Mouse (Mus musculus): ENCODE results near the gene Cacna1s. TPM values are rescaled to one million over a fixed set of nuclear protein-coding genes. Genes with fewer than 3 reads are reported as not detected.

Gene Cacna1s
- polyA plus RNA-seq, 1 experiment = 0.70 TPM

DNA sequence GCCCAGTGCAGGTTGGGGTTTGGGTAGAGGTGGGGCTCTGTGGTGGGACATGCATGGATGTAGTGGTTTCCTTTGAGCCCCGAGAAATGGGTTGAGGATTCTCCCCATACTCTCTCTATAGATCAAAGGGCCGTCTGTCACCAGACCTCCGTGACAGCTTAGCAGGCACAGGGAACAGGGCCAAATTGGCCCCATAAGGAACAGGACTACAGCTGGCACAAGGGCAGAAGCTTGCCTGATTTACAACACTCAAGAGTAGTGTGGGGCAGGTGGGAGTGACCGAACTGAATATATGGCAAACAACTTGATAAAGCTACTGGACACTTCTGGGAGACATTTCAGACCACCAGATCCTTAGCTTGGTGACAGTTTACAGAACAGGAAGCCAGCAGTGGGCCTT lies 52.2 kb downstream of the Cacna1s start:
- H3K4me1 ChIP-seq (ENCODE audit: control insufficient read depth, insufficient read depth, low read length) = no peaks in the 10 kb centered on the region
- H3K4me3 ChIP-seq (replicated peaks; ENCODE audit: control insufficient read depth, low read depth, low read length) = no peak overlapping the region
- no peak overlapping the region for H3K27ac ChIP-seq (ENCODE audit: control insufficient read depth, insufficient read depth, low read depth, low read length, poor library complexity)
- 42% methylated on average over 4 of the region's 4 CpGs for WGBS
- TF ChIP-seq POLR2A (IDR thresholded peaks at IDR 0.05; ENCODE audit: borderline replicate concordance, control insufficient read depth, low read depth, low read length) (no peak), CTCF (IDR thresholded peaks at IDR 0.05; ENCODE audit: control insufficient read depth, insufficient read depth, low read length) (no peak)

DNA sequence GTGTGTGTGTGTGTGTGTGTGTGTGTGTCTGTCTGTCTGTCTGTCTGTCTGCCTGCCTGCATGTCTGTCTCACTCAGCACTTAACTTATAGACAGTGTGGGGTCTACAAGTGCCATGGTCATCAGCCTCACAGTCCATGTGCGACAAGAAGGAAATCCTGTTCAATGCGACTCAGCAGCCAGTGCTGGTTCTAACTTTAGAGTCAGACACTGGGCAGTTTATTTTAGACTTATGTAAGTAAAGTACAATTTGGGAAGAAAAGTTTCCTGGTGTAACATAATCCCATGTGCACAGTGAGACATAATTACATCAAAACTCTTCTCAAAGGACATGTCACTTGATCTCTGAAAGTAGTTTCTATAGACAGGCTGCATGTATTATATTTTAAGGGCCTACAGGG lies 56.9 kb downstream of the Cacna1s start:
- TF ChIP-seq CTCF (IDR thresholded peaks at IDR 0.05; ENCODE audit: control insufficient read depth, insufficient read depth, low read length) = no peak
- TF ChIP-seq POLR2A (IDR thresholded peaks at IDR 0.05; ENCODE audit: borderline replicate concordance, control insufficient read depth, low read depth, low read length) = no peak
- WGBS = 29% methylated on average over 2 of the region's 2 CpGs
- Histone ChIP-seq H3K4me1 (ENCODE audit: control insufficient read depth, insufficient read depth, low read length) (no peaks in the 10 kb centered on the region), H3K27ac (ENCODE audit: control insufficient read depth, insufficient read depth, low read depth, low read length, poor library complexity) (no peak overlapping the region), H3K4me3 (replicated peaks; ENCODE audit: control insufficient read depth, low read depth, low read length) (no peak overlapping the region)

DNA sequence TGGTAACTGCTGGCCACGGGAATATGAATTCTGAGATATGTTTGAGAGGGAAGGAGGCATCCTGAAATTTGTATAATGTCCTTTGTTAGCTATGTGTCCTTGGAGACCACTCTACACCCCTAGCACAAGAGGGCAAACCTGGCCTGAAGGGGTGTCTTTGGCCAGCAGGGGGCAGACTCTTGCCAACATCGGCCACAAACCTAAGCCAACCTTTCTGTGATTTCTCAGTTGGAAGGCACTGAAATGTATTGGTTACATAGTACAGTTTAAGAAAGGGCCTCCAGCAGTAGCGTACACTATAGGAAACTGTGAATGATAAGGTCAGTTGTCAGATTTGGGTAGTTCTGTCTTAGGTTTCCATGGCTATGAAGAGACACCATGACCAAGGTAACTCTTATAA lies 63.6 kb downstream of the Cacna1s start:
- H3K27ac ChIP-seq (ENCODE audit: control insufficient read depth, insufficient read depth, low read depth, low read length, poor library complexity) = no peak overlapping the region
- WGBS = 12% methylated on average over 3 of the region's 3 CpGs
- peaks cover 14% of the 10 kb centered on the region for H3K4me1 ChIP-seq (ENCODE audit: control insufficient read depth, insufficient read depth, low read length)
- no peak for TF ChIP-seq POLR2A (IDR thresholded peaks at IDR 0.05; ENCODE audit: borderline replicate concordance, control insufficient read depth, low read depth, low read length)
- TF ChIP-seq CTCF (IDR thresholded peaks at IDR 0.05; ENCODE audit: control insufficient read depth, insufficient read depth, low read length) = peak; percentile 91
- H3K4me3 ChIP-seq (replicated peaks; ENCODE audit: control insufficient read depth, low read depth, low read length) = no peak overlapping the region

DNA sequence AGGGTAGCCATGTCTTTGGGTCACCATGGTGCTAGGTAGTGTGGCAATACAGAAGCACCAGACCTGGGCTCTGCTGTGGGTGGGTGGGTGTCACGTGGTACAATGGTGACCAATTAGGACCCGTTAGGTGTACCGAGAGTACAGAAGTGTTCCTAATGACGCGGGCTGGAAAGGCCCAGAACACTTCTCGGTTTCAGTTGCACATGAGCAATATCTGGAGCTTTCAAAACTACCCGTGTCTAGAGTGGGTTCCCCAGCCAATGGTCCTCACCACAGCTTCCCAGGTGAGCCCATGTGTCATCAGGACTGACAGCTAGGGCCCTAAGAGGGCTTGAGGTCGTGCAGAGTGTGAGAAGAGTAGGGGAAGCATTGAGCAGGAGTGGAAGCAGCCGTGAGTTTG lies 64.5 kb downstream of the Cacna1s start:
- TF ChIP-seq CTCF (IDR thresholded peaks at IDR 0.05; ENCODE audit: control insufficient read depth, insufficient read depth, low read length) = no peak
- TF ChIP-seq POLR2A (IDR thresholded peaks at IDR 0.05; ENCODE audit: borderline replicate concordance, control insufficient read depth, low read depth, low read length) = no peak
- H3K4me1 ChIP-seq (ENCODE audit: control insufficient read depth, insufficient read depth, low read length) = peaks cover 14% of the 10 kb centered on the region
- 80% methylated on average over 9 of the region's 9 CpGs for WGBS
- H3K4me3 ChIP-seq (replicated peaks; ENCODE audit: control insufficient read depth, low read depth, low read length) = no peak overlapping the region
- H3K27ac ChIP-seq (ENCODE audit: control insufficient read depth, insufficient read depth, low read depth, low read length, poor library complexity) = no peak overlapping the region

DNA sequence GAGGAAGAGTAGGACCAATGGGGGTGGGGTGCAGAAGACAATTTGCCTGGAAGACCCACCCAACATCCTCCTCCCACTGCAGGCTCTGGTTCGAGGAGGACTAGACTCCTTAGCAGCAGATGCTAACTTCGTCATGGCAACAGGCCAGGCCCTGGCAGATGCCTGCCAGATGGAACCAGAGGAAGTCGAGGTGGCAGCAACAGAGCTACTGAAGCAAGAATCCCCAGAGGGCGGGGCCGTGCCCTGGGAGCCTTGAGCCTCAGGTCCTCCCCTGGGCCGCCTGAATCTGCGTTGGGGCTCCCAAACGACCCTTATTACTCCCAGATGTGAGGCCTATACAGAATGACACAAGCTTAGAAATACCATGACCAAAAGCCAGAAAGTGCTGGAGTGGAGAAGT lies 66.3 kb downstream of the Cacna1s start:
- TF ChIP-seq POLR2A (IDR thresholded peaks at IDR 0.05; ENCODE audit: borderline replicate concordance, control insufficient read depth, low read depth, low read length) = no peak
- no peak for TF ChIP-seq CTCF (IDR thresholded peaks at IDR 0.05; ENCODE audit: control insufficient read depth, insufficient read depth, low read length)
- Histone ChIP-seq H3K4me3 (replicated peaks; ENCODE audit: control insufficient read depth, low read depth, low read length) (no peak overlapping the region), H3K4me1 (ENCODE audit: control insufficient read depth, insufficient read depth, low read length) (peaks cover 14% of the 10 kb centered on the region), H3K27ac (ENCODE audit: control insufficient read depth, insufficient read depth, low read depth, low read length, poor library complexity) (peak overlapping the region; percentile 46)
- 5% methylated on average over 8 of the region's 8 CpGs for WGBS

DNA sequence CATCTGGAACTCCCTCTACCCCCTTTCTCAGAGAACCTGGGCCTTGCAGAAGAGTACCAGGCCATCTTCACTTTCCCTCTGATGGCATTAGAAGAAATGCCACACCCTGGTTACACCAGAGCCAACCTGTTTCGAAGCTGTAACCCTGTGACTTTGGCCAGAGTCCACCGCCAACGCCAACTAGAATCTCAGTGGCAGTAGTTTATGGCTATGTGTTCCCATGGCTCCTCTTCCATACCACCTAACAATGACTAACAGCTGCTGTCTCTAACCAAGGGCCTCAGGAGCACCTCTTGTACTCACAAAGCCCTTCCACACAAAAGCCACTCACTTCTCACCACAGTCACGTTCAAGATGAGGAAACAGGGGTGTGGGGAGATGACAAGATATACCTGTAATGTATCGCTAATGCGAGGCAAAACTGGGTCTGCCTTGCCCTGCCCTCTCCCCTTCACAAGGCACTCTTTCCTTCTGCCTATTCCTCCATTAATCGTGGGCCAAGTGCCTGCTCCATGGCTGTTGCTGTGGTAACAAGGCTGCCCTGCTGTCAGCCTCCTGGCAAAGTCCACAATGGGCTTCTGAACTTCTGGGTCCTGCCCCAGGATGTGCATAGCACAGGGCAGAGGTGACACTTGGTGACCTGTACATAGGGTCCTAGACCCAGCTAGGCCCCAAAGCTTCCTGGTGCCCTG lies 67.2 kb downstream of the Cacna1s start:
- Histone ChIP-seq H3K4me3 (replicated peaks; ENCODE audit: control insufficient read depth, low read depth, low read length) (no peak overlapping the region), H3K27ac (ENCODE audit: control insufficient read depth, insufficient read depth, low read depth, low read length, poor library complexity) (peak overlapping the region; percentile 46; the same call in 1 of the 2 replicates), H3K4me1 (ENCODE audit: control insufficient read depth, insufficient read depth, low read length) (peaks cover 14% of the 10 kb centered on the region)
- TF ChIP-seq POLR2A (IDR thresholded peaks at IDR 0.05; ENCODE audit: borderline replicate concordance, control insufficient read depth, low read depth, low read length) (no peak), CTCF (IDR thresholded peaks at IDR 0.05; ENCODE audit: control insufficient read depth, insufficient read depth, low read length) (no peak)
- 54% methylated on average over 7 of the region's 7 CpGs for WGBS

DNA sequence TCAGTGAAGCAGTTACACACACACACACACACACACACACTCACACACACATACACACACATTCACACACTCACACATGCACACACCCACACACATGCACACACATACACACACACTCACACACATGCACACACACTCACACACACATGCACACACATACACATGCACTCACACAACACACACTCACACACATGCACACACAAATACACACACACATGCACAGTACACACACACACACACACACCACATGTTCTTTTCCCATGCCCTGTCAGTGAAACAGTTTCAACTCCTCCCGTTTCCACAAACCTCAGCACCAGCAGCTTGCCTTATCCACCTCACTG lies 67.7 kb downstream of the Cacna1s start:
- WGBS = 37% methylated on average over 1 of the region's 1 CpGs
- peaks cover 14% of the 10 kb centered on the region for H3K4me1 ChIP-seq (ENCODE audit: control insufficient read depth, insufficient read depth, low read length)
- no peak overlapping the region for H3K4me3 ChIP-seq (replicated peaks; ENCODE audit: control insufficient read depth, low read depth, low read length)
- TF ChIP-seq CTCF (IDR thresholded peaks at IDR 0.05; ENCODE audit: control insufficient read depth, insufficient read depth, low read length) (no peak), POLR2A (IDR thresholded peaks at IDR 0.05; ENCODE audit: borderline replicate concordance, control insufficient read depth, low read depth, low read length) (no peak)
- peak overlapping the region; percentile 46; the same call in 1 of the 2 replicates for H3K27ac ChIP-seq (ENCODE audit: control insufficient read depth, insufficient read depth, low read depth, low read length, poor library complexity)

DNA sequence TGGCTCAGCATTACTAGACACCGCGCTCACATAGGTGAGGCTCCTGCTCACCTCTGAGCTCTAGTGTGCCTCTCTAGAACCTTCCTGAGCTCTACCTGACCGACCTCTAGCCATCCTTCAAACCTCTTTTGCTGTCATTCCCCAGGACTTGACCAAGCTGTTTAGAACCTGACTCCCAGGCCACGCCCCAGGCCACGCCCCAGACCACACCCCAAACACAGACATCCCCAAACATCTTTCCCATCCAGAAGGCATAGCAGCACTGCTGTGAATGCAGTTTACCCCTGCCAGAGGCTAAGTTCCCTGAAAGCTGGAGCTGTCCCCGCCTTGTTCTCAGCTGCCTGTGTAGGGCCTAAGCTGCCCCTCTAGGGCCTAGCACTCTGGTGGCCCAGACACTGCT lies 68.2 kb downstream of the Cacna1s start:
- TF ChIP-seq POLR2A (IDR thresholded peaks at IDR 0.05; ENCODE audit: borderline replicate concordance, control insufficient read depth, low read depth, low read length) = no peak
- TF ChIP-seq CTCF (IDR thresholded peaks at IDR 0.05; ENCODE audit: control insufficient read depth, insufficient read depth, low read length) = no peak
- Histone ChIP-seq H3K4me1 (ENCODE audit: control insufficient read depth, insufficient read depth, low read length) (peaks cover 14% of the 10 kb centered on the region), H3K4me3 (replicated peaks; ENCODE audit: control insufficient read depth, low read depth, low read length) (no peak overlapping the region), H3K27ac (ENCODE audit: control insufficient read depth, insufficient read depth, low read depth, low read length, poor library complexity) (no peak overlapping the region)
- 67% methylated on average over 6 of the region's 6 CpGs for WGBS

DNA sequence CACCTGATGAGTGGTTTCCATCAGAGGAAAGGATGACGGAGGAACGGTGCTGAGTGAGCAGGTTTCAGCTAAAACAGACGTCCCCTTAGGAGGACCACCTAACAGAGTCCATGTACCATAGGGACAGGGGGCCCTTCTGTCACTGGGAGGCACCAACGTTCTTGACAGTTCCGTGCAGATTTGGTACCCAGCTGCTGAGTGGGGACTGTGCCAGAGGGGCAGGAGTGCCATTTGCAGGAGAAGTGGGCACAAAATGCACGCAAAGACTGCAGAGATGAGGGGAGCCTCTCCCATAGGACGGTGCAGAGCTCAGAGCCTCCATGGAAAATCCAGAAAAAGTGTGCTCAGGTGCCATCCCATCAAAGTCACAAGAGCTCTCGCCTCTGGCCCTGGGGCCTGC lies 69.5 kb downstream of the Cacna1s start:
- WGBS = 88% methylated on average over 8 of the region's 8 CpGs
- Histone ChIP-seq H3K27ac (ENCODE audit: control insufficient read depth, insufficient read depth, low read depth, low read length, poor library complexity) (no peak overlapping the region), H3K4me1 (ENCODE audit: control insufficient read depth, insufficient read depth, low read length) (peaks cover 17% of the 10 kb centered on the region), H3K4me3 (replicated peaks; ENCODE audit: control insufficient read depth, low read depth, low read length) (no peak overlapping the region)
- no peak for TF ChIP-seq POLR2A (IDR thresholded peaks at IDR 0.05; ENCODE audit: borderline replicate concordance, control insufficient read depth, low read depth, low read length)
- no peak for TF ChIP-seq CTCF (IDR thresholded peaks at IDR 0.05; ENCODE audit: control insufficient read depth, insufficient read depth, low read length)
